Mouse (Mus musculus): ENCODE results near the gene Olfr800.

The Olfr800 gene

DNA sequence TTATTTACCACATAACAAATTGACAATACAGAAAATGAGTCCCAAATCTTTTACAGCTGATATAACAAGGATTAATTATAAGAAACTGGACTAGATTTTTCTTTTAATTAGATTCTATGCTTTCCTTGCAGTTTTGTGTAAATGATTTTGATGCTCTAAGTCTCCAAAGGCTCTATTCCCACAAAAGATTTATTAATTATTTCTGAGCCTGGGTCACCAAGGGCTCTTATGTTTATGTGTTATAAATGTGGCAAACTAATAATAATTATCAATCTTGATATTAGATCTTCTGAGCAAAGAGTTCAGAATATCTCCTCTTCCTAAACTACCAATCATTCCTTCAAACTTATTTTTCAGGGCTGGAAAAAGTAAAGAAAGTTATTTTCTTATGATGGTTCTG is at the start of gene Olfr800:
Gene Olfr800, plus strand, starts transcription at position 301 of the 400 bp plus-strand sequence.
- DNase-seq = no peak

DNA sequence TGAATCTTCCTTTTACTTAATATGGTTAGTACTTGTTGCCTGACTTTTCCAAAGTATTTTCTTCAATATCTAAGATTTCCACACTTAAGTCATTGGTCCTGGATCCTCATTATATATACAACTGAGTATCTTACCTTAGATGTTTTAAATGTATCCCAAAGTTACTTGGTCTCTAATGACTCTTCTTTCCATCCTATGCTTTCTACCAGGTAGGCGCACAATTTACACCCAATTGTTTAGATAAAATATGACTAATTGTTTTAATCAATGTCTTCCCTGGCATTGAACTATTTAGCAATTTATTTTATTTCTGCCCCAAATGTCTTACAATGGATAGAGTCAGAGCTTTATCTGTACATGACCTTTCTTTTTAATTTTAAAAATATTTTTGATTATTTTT is 45.0 kb upstream of the Olfr800 start, which contains the start of gene Olfr796:
Gene Olfr796, minus strand, starts transcription at position 101 of the 400 bp plus-strand sequence.
- DNase-seq = no peak

DNA sequence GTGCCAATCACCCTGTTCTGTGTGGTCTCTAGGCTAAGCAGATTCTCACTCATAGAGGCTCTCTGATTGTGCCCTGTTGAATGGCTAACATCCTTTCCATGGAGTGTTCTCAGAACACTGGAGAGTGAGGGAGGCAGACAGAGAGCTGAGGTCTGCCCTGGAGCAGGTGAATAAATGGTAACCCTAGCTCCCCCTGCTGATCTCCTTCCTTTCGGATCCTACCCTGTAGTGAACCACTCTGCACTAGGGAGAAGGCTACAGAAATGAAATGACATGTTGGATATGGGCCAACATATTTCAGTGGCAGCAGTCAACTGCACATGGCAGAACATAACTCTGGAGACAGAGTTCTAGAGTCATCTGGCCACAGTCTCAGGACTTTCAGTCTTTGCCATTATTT is 35.8 kb upstream of the Olfr800 start:
- DNase-seq = no peak

DNA sequence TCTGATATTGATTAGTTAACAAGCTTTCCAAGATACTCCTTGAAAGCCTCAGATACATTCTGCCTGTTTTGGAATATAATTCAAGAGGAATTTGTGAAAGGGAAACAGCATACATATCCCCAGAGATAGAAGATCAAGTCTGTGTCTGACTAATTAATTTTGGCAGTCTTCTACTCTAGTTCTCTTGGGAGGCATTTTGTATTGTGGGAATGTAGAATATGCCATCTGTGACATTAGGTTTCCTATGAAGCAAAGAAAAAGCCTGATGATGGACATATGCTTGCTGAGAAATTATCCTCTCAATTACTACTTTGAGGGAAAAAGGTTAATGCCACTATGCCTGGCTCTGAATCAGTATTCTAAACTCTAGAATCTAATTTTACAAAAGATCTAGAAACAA is 34.2 kb upstream of the Olfr800 start:
- DNase-seq = no peak

DNA sequence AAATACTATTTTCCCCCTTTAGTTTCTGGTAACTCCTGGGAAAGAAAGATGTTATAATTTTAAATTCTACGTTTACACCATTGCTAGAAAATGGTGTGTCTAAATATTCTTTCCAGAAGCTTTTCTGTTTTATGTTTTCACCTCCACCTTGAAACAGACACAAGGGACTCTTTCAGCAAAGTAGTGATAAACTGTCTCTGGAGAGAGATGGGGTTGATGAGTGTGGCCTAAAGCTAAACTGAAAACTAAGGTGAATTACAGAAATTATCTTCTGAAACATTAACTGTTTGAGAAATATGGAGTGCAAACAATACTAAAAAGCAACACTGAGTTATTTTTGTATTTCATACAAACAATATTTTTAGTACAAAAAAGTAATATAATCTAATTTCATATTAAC is 29.7 kb upstream of the Olfr800 start, which contains the start of gene Olfr798:
Gene Olfr798, minus strand, starts transcription at position 101 of the 400 bp plus-strand sequence.
- no peak for DNase-seq

DNA sequence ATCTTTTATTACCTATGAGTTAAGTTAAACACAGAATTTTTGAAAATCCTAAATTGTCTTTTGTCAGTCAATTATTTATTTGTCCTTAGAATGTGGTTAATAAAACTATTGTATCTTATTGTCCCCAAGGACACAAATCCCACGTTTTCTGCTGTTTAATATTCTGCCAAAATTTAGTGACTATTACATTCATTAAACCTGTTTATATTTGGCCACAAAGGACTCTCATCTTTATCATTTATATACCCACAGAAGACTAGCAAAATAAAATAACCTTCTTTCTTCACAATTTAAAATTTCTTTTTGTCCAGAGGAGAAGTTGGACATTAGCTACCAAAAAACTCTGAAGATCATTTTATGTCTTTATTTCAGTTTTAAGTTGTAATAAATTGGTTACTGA is 20.3 kb upstream of the Olfr800 start, which contains the start of gene Olfr799:
Gene Olfr799, plus strand, starts transcription at position 301 of the 400 bp plus-strand sequence.
- no peak for DNase-seq

DNA sequence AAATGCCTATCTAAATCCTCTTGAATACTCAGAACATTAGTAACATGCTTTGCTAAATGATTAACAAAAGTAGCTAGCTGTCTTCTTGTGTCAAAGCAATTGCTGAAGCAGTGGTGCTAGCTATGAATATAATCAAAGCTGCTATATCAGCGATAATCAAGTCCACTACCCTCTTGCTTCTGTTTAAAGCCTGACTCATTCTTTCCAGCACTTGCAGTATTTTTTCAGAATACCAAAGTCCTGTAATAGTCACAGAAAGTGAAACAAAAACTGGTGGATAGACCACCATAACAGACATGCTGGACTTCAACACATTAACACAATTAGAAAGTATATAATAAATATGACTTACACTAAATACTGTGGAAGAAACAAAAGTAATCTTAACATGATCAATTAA is 5.7 kb upstream of the Olfr800 start:
- DNase-seq = no peak

DNA sequence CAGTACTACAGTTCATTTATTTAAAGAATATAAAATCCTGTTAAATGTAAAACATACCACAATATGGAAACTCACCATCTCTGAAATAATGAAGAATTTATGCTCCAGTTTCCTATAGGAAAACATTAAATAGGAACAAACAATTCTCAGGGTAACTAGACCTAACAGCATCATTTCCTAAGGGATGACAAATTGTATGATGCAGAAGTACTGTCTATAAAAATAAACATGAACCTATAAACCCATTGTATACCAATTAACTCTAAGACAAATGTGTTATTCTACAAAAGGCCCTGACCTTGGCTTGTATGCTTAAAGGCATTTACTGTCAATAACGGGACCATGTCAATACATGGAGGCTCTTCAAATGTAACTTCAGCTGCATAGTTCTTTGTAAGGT is 16.3 kb downstream of the Olfr800 start, which contains the start of gene Olfr801:
Gene Olfr801, minus strand, starts transcription at position 101 of the 400 bp plus-strand sequence.
- DNase-seq = no peak

DNA sequence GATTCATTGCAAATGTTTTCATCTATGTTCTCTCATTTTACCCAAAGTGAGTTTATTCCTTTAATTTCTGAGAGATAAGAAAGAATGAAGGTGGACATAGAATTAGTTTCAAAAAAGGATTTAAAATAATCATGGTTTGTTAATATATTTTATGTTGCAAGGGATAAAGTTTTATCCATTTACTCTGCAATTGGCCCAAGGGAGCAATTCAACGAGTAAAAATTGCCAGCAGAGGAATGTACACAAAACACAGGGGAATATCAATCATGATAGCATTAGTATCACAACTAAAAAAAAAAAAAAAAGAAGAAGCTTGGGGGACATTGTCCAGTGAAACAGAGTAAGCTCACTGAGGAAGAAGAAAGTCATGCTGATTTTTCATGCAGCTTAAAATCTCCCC is 30.6 kb downstream of the Olfr800 start, which contains the start of gene Olfr802:
Gene Olfr802, minus strand, starts transcription at position 101 of the 400 bp plus-strand sequence.
- no peak for DNase-seq

DNA sequence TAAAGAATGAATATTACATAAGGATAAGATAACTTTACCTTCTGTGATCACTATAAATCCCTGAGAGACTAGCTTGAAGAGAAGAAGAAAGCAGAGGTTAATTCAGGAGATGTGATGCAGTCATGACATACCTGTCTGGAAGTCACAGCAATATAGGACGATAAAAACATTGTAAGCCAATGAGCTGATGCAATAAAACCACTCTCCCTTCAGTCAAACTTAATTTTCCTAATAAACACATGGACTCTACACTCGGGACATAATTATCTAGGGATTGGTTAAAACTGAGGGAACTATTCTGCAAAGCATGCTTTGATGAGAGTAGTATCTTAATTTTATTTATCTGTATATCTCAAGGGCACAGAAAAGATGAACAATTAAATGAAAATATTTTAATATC is 36.7 kb downstream of the Olfr800 start, which contains the start of gene Olfr803:
Gene Olfr803, minus strand, starts transcription at position 101 of the 400 bp plus-strand sequence.
- DNase-seq = no peak

DNA sequence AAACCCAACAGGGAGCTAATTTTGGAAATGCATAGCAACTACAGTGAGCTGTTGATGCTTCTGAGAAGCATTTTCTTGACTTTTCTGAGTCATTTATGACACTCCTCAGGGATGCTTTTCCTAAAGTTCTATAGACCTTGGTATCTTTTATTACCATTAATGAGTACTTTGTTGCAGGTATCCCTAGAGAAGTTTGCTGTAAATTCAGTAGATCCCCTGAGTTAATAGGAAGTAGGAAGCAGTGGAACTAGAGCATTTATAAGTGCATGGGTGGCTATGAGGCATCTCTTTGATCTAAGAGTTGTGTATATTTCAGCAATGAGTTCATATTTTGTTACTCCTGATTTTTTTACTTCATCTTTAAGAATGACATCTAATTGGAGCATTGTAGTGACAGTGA is 45.4 kb downstream of the Olfr800 start, which contains the start of gene Olfr804:
Gene Olfr804, plus strand, starts transcription at position 301 of the 400 bp plus-strand sequence.
- DNase-seq = no peak

All from liver (tissue).